Mouse (Mus musculus) C2C12 (cell line): Measurements from ENCODE around the gene Gpr89.

Experiments used
- CEBPB ChIP-seq: IDR thresholded peaks from one replicate; pipeline ENCODE4 v1.6.1; 2011; ENCODE audit warnings: low read depth, mild to moderate bottlenecking, control low read depth, moderate library complexity
- CTCF ChIP-seq: IDR thresholded peaks from one replicate; pipeline ENCODE4 v1.5.1; 2011; ENCODE audit not compliant: control insufficient read depth, insufficient read depth, insufficient read length
- FOSL1 ChIP-seq: IDR thresholded peaks from one replicate; pipeline ENCODE4 v1.8.0; 2011; ENCODE audit warnings: mild to moderate bottlenecking, low read length; ENCODE audit not compliant: poor library complexity, insufficient read depth, severe bottlenecking
- MAX ChIP-seq: IDR thresholded peaks from one replicate; pipeline ENCODE4 v1.6.1; 2011; ENCODE audit warnings: mild to moderate bottlenecking, control low read depth
- MYOD1 ChIP-seq: IDR thresholded peaks from one replicate; pipeline ENCODE4 v1.6.1; 2011; ENCODE audit warnings: low read depth; ENCODE audit not compliant: control insufficient read depth, insufficient read length
- MYOG ChIP-seq: IDR thresholded peaks from one replicate; pipeline ENCODE4 v1.6.1; 2011; ENCODE audit not compliant: control insufficient read depth, insufficient read length; ENCODE audit errors: extremely low read depth
- USF1 ChIP-seq: IDR thresholded peaks from one replicate; pipeline ENCODE4 v1.6.1; 2011; ENCODE audit warnings: low read depth, mild to moderate bottlenecking, control low read depth, moderate library complexity

GRCm38 (mm10) chr3:96902336-96902999 lies 2.7 kb downstream of the Gpr89 start:
- no peak for TF ChIP-seq USF1
- no peak for TF ChIP-seq CTCF
- TF ChIP-seq CEBPB, result no peak
- no peak for TF ChIP-seq MAX
- TF ChIP-seq FOSL1, result no peak
- TF ChIP-seq MYOD1, result no peak
- TF ChIP-seq MYOG, result no peak
